12 mouse cellular contexts compared by ENCODE assay signal in genomic region chr8:117194355-117194754, GRCm38 (mm10). TPM values are rescaled to one million over a fixed set of nuclear protein-coding genes. Genes with fewer than 3 reads are reported as not detected.
A peak's percentile ranks its signal among the peaks of the same experiment; 100 is the strongest.
DNase-seq lines count a peak whose midpoint lies in the region; ATAC-seq and TF ChIP-seq lines count a peak whose summit lies in the region.
"Had no signal": no experiment of that assay in that cellular context is flagged by ENCODE, and none has a peak within 500 bp of the region (broad histone marks: within the 10 kb centered on the region; RNA-seq: fewer than 3 reads in every experiment).

No protein-coding gene starts in this region.

- H3K4me3 ChIP-seq in heart, adult 2 months: no peak overlapping the region
- no peak overlapping the region for H3K4me3 ChIP-seq in limb, embryonic 14.5 days (replicated peaks; ENCODE audit: low read length)
- H3K4me3 ChIP-seq in limb, embryonic 10.5 days: no peak overlapping the region
- H3K4me3 ChIP-seq: embryonic facial prominence, embryonic 13.5 days; limb, embryonic 12.5 days; midbrain, embryonic 13.5 days had no signal

- H3K4me2 ChIP-seq in limb, embryonic 14.5 days (replicated peaks; ENCODE audit: low read depth, low read length, severe bottlenecking): no peak overlapping the region
- H3K4me2 ChIP-seq: embryonic facial prominence, embryonic 13.5 days; limb, embryonic 12.5 days; midbrain, embryonic 13.5 days had no signal

- H3K9me3 ChIP-seq in limb, embryonic 14.5 days (ENCODE audit: control insufficient read depth, low read length): no peaks in the 10 kb centered on the region
- H3K9me3 ChIP-seq in limb, embryonic 10.5 days (replicated peaks): no peaks in the 10 kb centered on the region
- H3K9me3 ChIP-seq: embryonic facial prominence, embryonic 13.5 days; limb, embryonic 12.5 days; midbrain, embryonic 13.5 days had no signal

- H3K79me2 ChIP-seq in heart, adult 2 months (replicated peaks; ENCODE audit: control insufficient read depth, insufficient read depth, low read length): no peaks in the 10 kb centered on the region

- peaks cover 5% of the 10 kb centered on the region for H3K4me1 ChIP-seq in heart, adult 2 months (ENCODE audit: control insufficient read depth, insufficient read depth, low read length)
- H3K4me1 ChIP-seq in limb, embryonic 14.5 days (ENCODE audit: control insufficient read depth, insufficient read depth, low read length): no peaks in the 10 kb centered on the region
- peaks cover 14% of the 10 kb centered on the region for H3K4me1 ChIP-seq in limb, embryonic 10.5 days

- WGBS in heart, adult 2 months: 74% methylated on average over 4 of the region's 4 CpGs
- 82% methylated on average over 4 of the region's 4 CpGs for WGBS in limb, embryonic 14.5 days
- 94% methylated on average over 4 of the region's 4 CpGs for WGBS in limb, embryonic 10.5 days

- no peaks in the 10 kb centered on the region for H3K36me3 ChIP-seq in heart, adult 2 months (ENCODE audit: control insufficient read depth, insufficient read depth, low read length)
- H3K36me3 ChIP-seq in limb, embryonic 14.5 days (ENCODE audit: control insufficient read depth, insufficient read depth, low read length): peaks cover 68% of the 10 kb centered on the region
- peaks cover 81% of the 10 kb centered on the region for H3K36me3 ChIP-seq in limb, embryonic 10.5 days

- TF ChIP-seq POLR2A in heart, adult 2 months (IDR thresholded peaks at IDR 0.05; ENCODE audit: insufficient read depth, low read depth, low read length): no peak
- TF ChIP-seq POLR2A in limb, embryonic 14.5 days (IDR thresholded peaks at IDR 0.05; ENCODE audit: borderline replicate concordance, extremely low read depth, insufficient read depth, insufficient read length): no peak

- peak; percentile 58 to 70 for DNase-seq in heart, postnatal 10 days
- DNase-seq in heart, adult 2 months: no peak
- peak; percentile 44 for DNase-seq in limb, embryonic 14.5 days (ENCODE audit: low spot score)
- no peak for DNase-seq in limb, embryonic 10.5 days (ENCODE audit: low spot score)
- peak; percentile 67 for DNase-seq in brain, adult 2 months (ENCODE audit: low read depth, low spot score)
- peak; percentile 55 for DNase-seq in lung, postnatal 36 days
- no peak for DNase-seq in yolk sac, embryonic 10.5 days (ENCODE audit: low spot score)
- no peak for DNase-seq in urinary bladder, postnatal 36 days (ENCODE audit: low spot score in 2 of 2)
- DNase-seq: right cerebral cortex, adult 18-20 months had no signal

- H3K9ac ChIP-seq in heart, adult 2 months (ENCODE audit: low read depth, low read length): no peak overlapping the region
- H3K9ac ChIP-seq in limb, embryonic 14.5 days (ENCODE audit: low read depth, low read length, severe bottlenecking): no peak overlapping the region
- H3K9ac ChIP-seq: embryonic facial prominence, embryonic 13.5 days; limb, embryonic 12.5 days; midbrain, embryonic 13.5 days had no signal

- TF ChIP-seq EP300 in heart, adult 2 months (IDR thresholded peaks at IDR 0.05; ENCODE audit: insufficient read depth, low read depth, low read length): no peak

- no peak overlapping the region for H3K27ac ChIP-seq in heart, adult 2 months
- H3K27ac ChIP-seq in limb, embryonic 14.5 days (replicated peaks; ENCODE audit: low read depth, low read length): no peak overlapping the region
- H3K27ac ChIP-seq in limb, embryonic 10.5 days: no peak overlapping the region
- H3K27ac ChIP-seq: embryonic facial prominence, embryonic 13.5 days; limb, embryonic 12.5 days; midbrain, embryonic 13.5 days had no signal

- no peak for TF ChIP-seq CTCF in heart, adult 2 months (IDR thresholded peaks at IDR 0.05)

- H3K27me3 ChIP-seq in heart, adult 2 months (ENCODE audit: control insufficient read depth, insufficient read depth, low read length): no peaks in the 10 kb centered on the region
- H3K27me3 ChIP-seq in limb, embryonic 14.5 days (ENCODE audit: control insufficient read depth, insufficient read depth, low read length): no peaks in the 10 kb centered on the region
- no peaks in the 10 kb centered on the region for H3K27me3 ChIP-seq in limb, embryonic 10.5 days (ENCODE audit: low read depth, poor library complexity, severe bottlenecking)
- H3K27me3 ChIP-seq: embryonic facial prominence, embryonic 13.5 days; limb, embryonic 12.5 days; midbrain, embryonic 13.5 days had no signal

- intact Hi-C loops in heart, postnatal 10 days (cut with DNase I): no loop called here
- intact Hi-C loops in heart, adult 2 months (cut with DNase I): no loop called here

- no peak for ATAC-seq in limb, embryonic 14.5 days (ENCODE audit: low FRiP score, low read depth)
- ATAC-seq: midbrain, embryonic 13.5 days had no signal

RNA-seq across cellular contexts. Expression of gene Gan, which starts 36.4 kb away (rescaled TPM):
- total RNA-seq in heart, postnatal 10 days (2021): 1 to 10 TPM; 6.4 to 7.3 TPM
- total RNA-seq in heart, adult 2 months (2021): 1 to 10 TPM; 4.2 to 5.2 TPM
- 1.7 and 2.6 TPM in 2 replicates for polyA plus RNA-seq in heart, adult 2 months (2012; rRNA removed)
- polyA plus RNA-seq in limb, embryonic 14.5 days (2012; rRNA removed): 7.6 and 8.2 TPM in 2 replicates
- 3.5 and 3.6 TPM in 2 replicates for polyA plus RNA-seq in limb, embryonic 14.5 days (2014; fragmentation: Nextera tagmentation; extraction: Ambion mirVana)
- 2.2 and 2.7 TPM in 2 replicates for polyA plus RNA-seq in limb, embryonic 10.5 days (2016; fragmentation: Nextera tagmentation; extraction: Ambion mirVana)

Comparison
In these comparisons a context has a peak if more than half of its experiments do, and no peak if none do; other contexts are left out.
1. DNase-seq: peak in heart, postnatal 10 days (2 of 2), limb, embryonic 14.5 days (single experiment), brain, adult 2 months (single experiment) and lung, postnatal 36 days (single experiment); none in heart, adult 2 months (0 of 2), limb, embryonic 10.5 days (single experiment), yolk sac, embryonic 10.5 days (single experiment) and urinary bladder, postnatal 36 days (0 of 2).